Mouse (Mus musculus): ENCODE measurements around the gene Vps39. TPM values are rescaled to one million over a fixed set of nuclear protein-coding genes. Genes with fewer than 3 reads are reported as not detected.

Vps39 gene
- total RNA-seq, 1 experiment = 22.4 TPM

- Histone ChIP-seq H3K4me3 (ENCODE audit: insufficient read depth in 1 of 2, low read depth in 1 of 2, low read length in 2 of 2, poor library complexity in 1 of 2, severe bottlenecking in 1 of 2) (no peak overlapping the region), H3K9me3 (ENCODE audit: control insufficient read depth, insufficient read depth, low read depth, low read length) (no peaks in the 10 kb centered on the region), H3K4me1 (ENCODE audit: control insufficient read depth in 2 of 2, insufficient read depth in 2 of 2, low read length in 2 of 2, poor library complexity in 1 of 2) (no peaks in the 10 kb centered on the region), H3K9ac (ENCODE audit: insufficient read depth, low read depth, low read length, poor library complexity, severe bottlenecking) (no peak overlapping the region), H3K27ac (ENCODE audit: insufficient read depth, low read depth, low read length, poor library complexity, severe bottlenecking) (no peak overlapping the region), H3K36me3 (ENCODE audit: control insufficient read depth, insufficient read depth, low read length, poor library complexity, severe bottlenecking) (peaks cover 12% of the 10 kb centered on the region)
- TF ChIP-seq HCFC1 (IDR thresholded peaks at IDR 0.05; ENCODE audit: borderline replicate concordance, insufficient read depth, low read length) (no peak), ZNF384 (IDR thresholded peaks at IDR 0.05; ENCODE audit: low read depth, low read length) (no peak), CHD2 (IDR thresholded peaks at IDR 0.05; ENCODE audit: low read depth, low read length) (no peak), ZC3H11A (IDR thresholded peaks at IDR 0.05; ENCODE audit: borderline replicate concordance, low read depth, low read length) (no peak), MAFK (IDR thresholded peaks at IDR 0.05; ENCODE audit: insufficient read depth, low read depth, low read length) (no peak)
- DNase-seq (ENCODE audit: low read depth, low spot score) = no peak
- in situ Hi-C loops (cut with MboI; ENCODE audit: low sequenced_read_pairs in 2 of 2, unreplicated experiment in 2 of 2) = no loop called here
These were observed 36.4 kb upstream of the Vps39 start for GRCm38 (mm10) chr2:120389376-120389775.

- no peaks in the 10 kb centered on the region for H3K9me3 ChIP-seq (ENCODE audit: control insufficient read depth, insufficient read depth, low read depth, low read length)
- no peak for DNase-seq (ENCODE audit: low read depth, low spot score)
- peaks cover 12% of the 10 kb centered on the region; the same call in 1 of the 2 replicates for H3K36me3 ChIP-seq (ENCODE audit: control insufficient read depth, insufficient read depth, low read length, poor library complexity, severe bottlenecking)
- H3K4me1 ChIP-seq (ENCODE audit: control insufficient read depth in 2 of 2, insufficient read depth in 2 of 2, low read length in 2 of 2, poor library complexity in 1 of 2) = no peaks in the 10 kb centered on the region
- no peak overlapping the region for H3K27ac ChIP-seq (ENCODE audit: insufficient read depth, low read depth, low read length, poor library complexity, severe bottlenecking)
- H3K4me3 ChIP-seq (ENCODE audit: insufficient read depth in 1 of 2, low read depth in 1 of 2, low read length in 2 of 2, poor library complexity in 1 of 2, severe bottlenecking in 1 of 2) = no peak overlapping the region
- in situ Hi-C loops (cut with MboI; ENCODE audit: low sequenced_read_pairs in 2 of 2, unreplicated experiment in 2 of 2) = no loop called here
- TF ChIP-seq MAFK (IDR thresholded peaks at IDR 0.05; ENCODE audit: insufficient read depth, low read depth, low read length) = no peak
- no peak for TF ChIP-seq ZNF384 (IDR thresholded peaks at IDR 0.05; ENCODE audit: low read depth, low read length)
- TF ChIP-seq HCFC1 (IDR thresholded peaks at IDR 0.05; ENCODE audit: borderline replicate concordance, insufficient read depth, low read length) = no peak
- TF ChIP-seq ZC3H11A (IDR thresholded peaks at IDR 0.05; ENCODE audit: borderline replicate concordance, low read depth, low read length) = no peak
- TF ChIP-seq CHD2 (IDR thresholded peaks at IDR 0.05; ENCODE audit: low read depth, low read length) = no peak
- H3K9ac ChIP-seq (ENCODE audit: insufficient read depth, low read depth, low read length, poor library complexity, severe bottlenecking) = no peak overlapping the region
These were observed 34.4 kb upstream of the Vps39 start for GRCm38 (mm10) chr2:120387291-120387690.

GRCm38 (mm10) chr2:120386264-120386663, 33.3 kb upstream of the Vps39 start:
- H3K36me3 ChIP-seq (ENCODE audit: control insufficient read depth, insufficient read depth, low read length, poor library complexity, severe bottlenecking) = peaks cover 12% of the 10 kb centered on the region; the same call in 1 of the 2 replicates
- no peaks in the 10 kb centered on the region for H3K9me3 ChIP-seq (ENCODE audit: control insufficient read depth, insufficient read depth, low read depth, low read length)
- DNase-seq (ENCODE audit: low read depth, low spot score) = no peak
- no peak overlapping the region for H3K9ac ChIP-seq (ENCODE audit: insufficient read depth, low read depth, low read length, poor library complexity, severe bottlenecking)
- TF ChIP-seq MAFK (IDR thresholded peaks at IDR 0.05; ENCODE audit: insufficient read depth, low read depth, low read length) (no peak), ZC3H11A (IDR thresholded peaks at IDR 0.05; ENCODE audit: borderline replicate concordance, low read depth, low read length) (no peak), ZNF384 (IDR thresholded peaks at IDR 0.05; ENCODE audit: low read depth, low read length) (no peak), CHD2 (IDR thresholded peaks at IDR 0.05; ENCODE audit: low read depth, low read length) (no peak), HCFC1 (IDR thresholded peaks at IDR 0.05; ENCODE audit: borderline replicate concordance, insufficient read depth, low read length) (no peak)
- no peaks in the 10 kb centered on the region for H3K4me1 ChIP-seq (ENCODE audit: control insufficient read depth in 2 of 2, insufficient read depth in 2 of 2, low read length in 2 of 2, poor library complexity in 1 of 2)
- no peak overlapping the region for H3K4me3 ChIP-seq (ENCODE audit: insufficient read depth in 1 of 2, low read depth in 1 of 2, low read length in 2 of 2, poor library complexity in 1 of 2, severe bottlenecking in 1 of 2)
- in situ Hi-C loops (cut with MboI; ENCODE audit: low sequenced_read_pairs in 2 of 2, unreplicated experiment in 2 of 2) = no loop called here
- H3K27ac ChIP-seq (ENCODE audit: insufficient read depth, low read depth, low read length, poor library complexity, severe bottlenecking) = no peak overlapping the region

GRCm38 (mm10) chr2:120373858-120374257, 20.9 kb upstream of the Vps39 start:
- peaks cover 15% of the 10 kb centered on the region for H3K36me3 ChIP-seq (ENCODE audit: control insufficient read depth, insufficient read depth, low read length, poor library complexity, severe bottlenecking)
- H3K27ac ChIP-seq (ENCODE audit: insufficient read depth, low read depth, low read length, poor library complexity, severe bottlenecking) = no peak overlapping the region
- H3K4me3 ChIP-seq (ENCODE audit: insufficient read depth in 1 of 2, low read depth in 1 of 2, low read length in 2 of 2, poor library complexity in 1 of 2, severe bottlenecking in 1 of 2) = no peak overlapping the region
- DNase-seq (ENCODE audit: low read depth, low spot score) = no peak
- in situ Hi-C loops (cut with MboI; ENCODE audit: low sequenced_read_pairs in 2 of 2, unreplicated experiment in 2 of 2) = no loop called here
- TF ChIP-seq ZC3H11A (IDR thresholded peaks at IDR 0.05; ENCODE audit: borderline replicate concordance, low read depth, low read length) (no peak), ZNF384 (IDR thresholded peaks at IDR 0.05; ENCODE audit: low read depth, low read length) (no peak), HCFC1 (IDR thresholded peaks at IDR 0.05; ENCODE audit: borderline replicate concordance, insufficient read depth, low read length) (no peak), MAFK (IDR thresholded peaks at IDR 0.05; ENCODE audit: insufficient read depth, low read depth, low read length) (no peak), CHD2 (IDR thresholded peaks at IDR 0.05; ENCODE audit: low read depth, low read length) (no peak)
- H3K9me3 ChIP-seq (ENCODE audit: control insufficient read depth, insufficient read depth, low read depth, low read length) = no peaks in the 10 kb centered on the region
- H3K4me1 ChIP-seq (ENCODE audit: control insufficient read depth in 2 of 2, insufficient read depth in 2 of 2, low read length in 2 of 2, poor library complexity in 1 of 2) = no peaks in the 10 kb centered on the region
- H3K9ac ChIP-seq (ENCODE audit: insufficient read depth, low read depth, low read length, poor library complexity, severe bottlenecking) = no peak overlapping the region
